Mouse (Mus musculus) cerebellum, postnatal 36 days (tissue): ENCODE measurements around the gene Gm6482.
"Not testable (repeated sequence)": the region's sequence is repeated elsewhere in the genome, so short reads cannot be mapped to it uniquely, and the experiment has no call there.

Experiments
- DNase-seq, 2 experiments: peaks; one replicate each; pipeline ENCODE4 v3.0.0; 2021 to 2022; ENCODE audit warnings: mixed read lengths in 2 of 2

Gm6482 gene

GRCm38 (mm10) chr14:41408181-41408580, at the start of gene Gm6482:
Gene Gm6482 (minus strand): TSS chr14:41408281.
- not testable (repeated sequence) for DNase-seq

GRCm38 (mm10) chr14:41453418-41453817, 45.3 kb upstream of the Gm6482 start, which contains the start of gene Gm7954:
Gene Gm7954 (minus strand): TSS chr14:41453518.
- DNase-seq, result not testable (repeated sequence)

DNA sequence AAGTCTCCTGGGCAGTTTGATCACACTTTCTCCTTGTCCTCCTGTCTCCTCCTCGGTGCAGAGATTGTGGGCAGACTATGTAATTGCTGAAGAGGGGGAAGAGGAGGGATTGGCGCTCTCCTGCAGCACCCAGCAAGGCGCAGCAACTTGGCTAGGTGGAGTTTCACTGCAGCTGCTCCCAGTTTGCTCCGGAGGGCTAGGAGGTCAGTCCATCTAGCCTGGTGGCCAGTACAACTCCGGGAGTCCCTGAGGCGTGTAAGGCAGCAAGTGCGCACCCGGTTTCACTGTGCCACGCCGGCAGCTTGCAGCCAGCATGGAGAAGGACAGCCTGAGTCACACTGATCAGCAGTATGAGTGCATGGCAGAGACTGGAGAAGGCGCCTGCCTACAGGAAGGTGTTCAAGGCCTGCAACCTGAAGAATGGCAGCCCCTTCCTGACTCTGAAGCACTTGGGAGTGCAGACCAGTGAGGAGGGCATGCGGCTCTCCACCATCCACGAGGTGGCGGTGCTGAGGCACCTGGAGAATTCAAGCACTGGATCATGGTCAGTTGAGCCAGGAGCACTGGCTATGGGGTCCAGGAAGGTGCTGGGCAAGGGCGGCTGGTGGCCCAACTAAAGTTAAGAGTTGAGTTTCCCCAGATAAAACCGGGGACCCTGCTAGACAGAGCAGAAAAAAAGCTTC, 17.5 kb upstream of the Gm6482 start:
- peak in 1 of 2 experiments; percentile 1 for DNase-seq

- not testable (repeated sequence) for DNase-seq
Measured at GRCm38 (mm10) chr14:41424694-41425093, 16.6 kb upstream of the Gm6482 start.

DNA sequence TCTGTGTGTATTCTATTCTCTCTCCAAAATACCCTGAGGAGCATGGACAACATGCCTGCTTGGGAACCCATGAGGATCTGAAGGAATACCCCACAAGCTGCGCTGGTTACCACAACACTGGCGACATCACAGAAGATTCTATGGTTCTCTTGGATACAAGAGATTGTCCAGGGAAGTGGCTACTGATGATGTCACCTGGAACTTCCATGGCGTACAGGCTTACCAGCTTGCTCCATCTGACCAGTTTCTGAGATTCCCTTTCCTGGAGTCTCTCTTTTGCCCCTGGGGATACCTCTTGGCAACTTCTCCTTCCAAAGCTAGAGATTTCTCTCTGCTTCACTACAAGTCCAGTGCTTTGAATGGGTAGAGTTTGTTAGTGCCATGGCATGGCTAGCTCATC, 21.8 kb downstream of the Gm6482 start, which contains the start of gene Gm7945:
TSS of gene Gm7945 (minus strand) at position 101 of the 400 bp plus-strand sequence.
- not testable (repeated sequence) for DNase-seq
